Mouse (Mus musculus) erythroblast, embryonic 14.5 days (primary cell): ENCODE measurements around the gene Rnaseh1.

ENCODE experiments used
- GATA1 ChIP-seq: IDR thresholded peaks from 2 replicates; pipeline ENCODE4 v1.6.1; 2012; ENCODE audit warnings: low read length, inconsistent platforms, mixed read lengths
- TAL1 ChIP-seq: IDR thresholded peaks from 3 replicates; pipeline ENCODE4 v1.6.1; 2012; ENCODE audit warnings: low read length, inconsistent platforms, mixed read lengths

DNA sequence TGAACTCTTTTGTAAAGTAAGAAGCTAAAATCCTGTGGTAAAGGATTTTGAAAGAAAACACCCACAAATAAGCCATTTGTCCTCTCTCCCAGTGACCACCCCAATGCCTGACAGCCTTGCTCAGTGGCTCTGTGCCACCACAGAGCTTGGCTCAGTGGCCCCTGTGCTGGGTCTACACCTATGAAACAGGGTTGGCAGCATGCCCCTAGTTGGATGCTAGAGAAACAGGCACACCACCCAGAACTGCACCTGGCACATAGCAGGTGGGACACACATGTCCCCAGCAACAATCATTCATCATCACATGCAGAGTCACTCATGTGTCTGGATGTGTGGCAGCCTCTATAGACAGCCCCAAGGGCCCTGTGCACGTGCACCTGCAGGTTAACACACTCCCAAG is 45.9 kb upstream of the Rnaseh1 start:
- TF ChIP-seq GATA1 (no peak), TAL1 (no peak)
